12 mouse cellular contexts compared by ENCODE assay signal in the genomic region with DNA sequence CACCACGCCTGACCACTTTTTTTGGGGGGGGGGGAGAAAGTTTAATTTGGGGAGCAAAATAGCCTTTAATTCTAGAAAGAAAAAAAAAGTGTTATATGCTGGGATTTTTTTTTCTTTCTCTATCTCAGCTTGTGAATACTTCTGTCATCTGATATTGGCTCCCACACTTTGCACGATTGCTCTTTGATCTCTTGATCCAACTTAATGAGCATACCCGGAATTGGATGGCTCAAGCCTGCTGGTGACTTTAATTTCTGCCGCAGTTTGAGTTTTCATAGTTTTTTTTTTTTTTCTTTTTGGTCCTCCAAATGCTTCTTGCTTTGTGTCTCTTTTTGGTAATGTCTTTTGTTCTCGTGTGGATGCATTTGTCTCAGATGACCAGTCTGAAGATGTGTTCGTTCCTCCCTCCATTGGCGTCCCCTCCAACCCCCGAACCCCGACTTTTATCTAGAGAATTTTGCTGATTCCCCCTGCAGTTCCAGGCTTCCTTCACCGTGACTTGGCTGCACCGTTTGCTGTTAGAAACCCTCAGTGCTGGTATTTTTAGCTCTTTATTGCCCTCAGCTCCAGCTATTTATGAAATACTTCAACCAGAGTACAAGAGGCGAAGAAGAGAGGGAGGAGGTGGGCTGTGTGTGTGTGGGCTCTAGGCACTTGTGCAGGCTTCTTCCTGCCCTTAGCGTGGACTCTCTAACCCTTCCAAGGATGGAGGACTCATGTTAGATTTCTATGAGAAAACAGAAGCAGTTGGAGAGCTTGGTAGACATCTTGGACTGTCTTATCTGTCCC. TPM values are rescaled to one million over a fixed set of nuclear protein-coding genes. Genes with fewer than 3 reads are reported as not detected.
DNase-seq lines count a peak whose midpoint lies in the region; ATAC-seq lines count a peak whose summit lies in the region.
"Had no signal": no experiment of that assay in that cellular context is flagged by ENCODE, and none has a peak within 500 bp of the region (broad histone marks: within the 10 kb centered on the region; RNA-seq: fewer than 3 reads in every experiment).

No protein-coding gene starts in this region.

- intact Hi-C loops in heart, postnatal 14 days (cut with DNase I) = no loop called here

- WGBS in heart, embryonic 14.5 days = 28% methylated on average over 13 of the region's 13 CpGs
- WGBS in lung, embryonic 15.5 days = 19% methylated on average over 13 of the region's 13 CpGs
- WGBS in intestine, embryonic 15.5 days = 32% methylated on average over 13 of the region's 13 CpGs
- WGBS in stomach, embryonic 15.5 days = 37% methylated on average over 13 of the region's 13 CpGs

- H3K27me3 ChIP-seq in heart, embryonic 14.5 days (ENCODE audit: control insufficient read depth, insufficient read depth, low read length) = no peaks in the 10 kb centered on the region
- no peaks in the 10 kb centered on the region for H3K27me3 ChIP-seq in lung, embryonic 15.5 days
- no peaks in the 10 kb centered on the region for H3K27me3 ChIP-seq in intestine, embryonic 15.5 days (replicated peaks)
- H3K27me3 ChIP-seq in stomach, embryonic 15.5 days (replicated peaks) = no peaks in the 10 kb centered on the region
- H3K27me3 ChIP-seq: forebrain, embryonic 13.5 days had no signal

- DNase-seq in heart, postnatal 14 days = no peak
- DNase-seq in lung, postnatal 14 days = no peak
- DNase-seq in urinary bladder, postnatal 25 days (ENCODE audit: low spot score) = no peak
- no peak for DNase-seq in layer of hippocampus, postnatal 14 days (ENCODE audit: low spot score in 2 of 2)
- DNase-seq: thymus, adult 2 months had no signal

- no peaks in the 10 kb centered on the region for H3K9me3 ChIP-seq in heart, embryonic 14.5 days (ENCODE audit: control insufficient read depth, low read length)
- H3K9me3 ChIP-seq in lung, embryonic 15.5 days = no peaks in the 10 kb centered on the region
- no peaks in the 10 kb centered on the region for H3K9me3 ChIP-seq in intestine, embryonic 15.5 days
- no peaks in the 10 kb centered on the region for H3K9me3 ChIP-seq in stomach, embryonic 15.5 days
- H3K9me3 ChIP-seq: forebrain, embryonic 13.5 days; hindbrain, embryonic 10.5 days had no signal

- peak overlapping the region; percentile 56 for H3K4me2 ChIP-seq in heart, embryonic 14.5 days (ENCODE audit: low read length)
- 0 out of 2 replicates have a peak overlapping the region, but pooled peaks have one; percentile 7 for H3K4me2 ChIP-seq in lung, embryonic 15.5 days
- H3K4me2 ChIP-seq in intestine, embryonic 15.5 days (replicated peaks) = peak overlapping the region; percentile 33
- H3K4me2 ChIP-seq in stomach, embryonic 15.5 days = no peak overlapping the region
- H3K4me2 ChIP-seq: forebrain, embryonic 13.5 days had no signal

- peaks cover 23 to 41% of the 10 kb centered on the region in 2 experiments for H3K4me1 ChIP-seq in heart, embryonic 14.5 days (ENCODE audit: control insufficient read depth in 2 of 2, insufficient read depth in 2 of 2, low read length in 2 of 2)
- H3K4me1 ChIP-seq in lung, embryonic 15.5 days = peaks cover 44% of the 10 kb centered on the region
- H3K4me1 ChIP-seq in intestine, embryonic 15.5 days (replicated peaks) = peaks cover 30% of the 10 kb centered on the region
- H3K4me1 ChIP-seq in stomach, embryonic 15.5 days = peaks cover 15% of the 10 kb centered on the region
- H3K4me1 ChIP-seq: forebrain, embryonic 13.5 days had no signal

- H3K9ac ChIP-seq in heart, embryonic 14.5 days (ENCODE audit: low read length) = peak overlapping the region; percentile 54
- no peak overlapping the region for H3K9ac ChIP-seq in lung, embryonic 15.5 days
- no peak overlapping the region for H3K9ac ChIP-seq in intestine, embryonic 15.5 days
- H3K9ac ChIP-seq in stomach, embryonic 15.5 days = no peak overlapping the region
- H3K9ac ChIP-seq: forebrain, embryonic 13.5 days had no signal

- no peak for ATAC-seq in heart, embryonic 14.5 days (ENCODE audit: insufficient number of reproducible peaks, insufficient read depth, low FRiP score, low read depth)
- peak; percentile 66 for ATAC-seq in lung, embryonic 15.5 days (ENCODE audit: borderline replicate concordance, extremely low read depth, low FRiP score, low TSS enrichment)
- peak; percentile 26; the same call in 1 of the 2 replicates for ATAC-seq in intestine, embryonic 15.5 days
- no peak for ATAC-seq in stomach, embryonic 15.5 days (ENCODE audit: insufficient read depth, low FRiP score, low read depth)
- ATAC-seq: forebrain, embryonic 13.5 days had no signal

- peak overlapping the region; percentile 79 to 80 for H3K27ac ChIP-seq in heart, embryonic 14.5 days (replicated peaks in 1 of 2; ENCODE audit: control insufficient read depth in 1 of 2, insufficient read depth in 1 of 2, low read depth in 2 of 2, low read length in 2 of 2)
- peak overlapping the region; percentile 79 for H3K27ac ChIP-seq in lung, embryonic 15.5 days
- H3K27ac ChIP-seq in intestine, embryonic 15.5 days = peak overlapping the region; percentile 84
- H3K27ac ChIP-seq in stomach, embryonic 15.5 days = peak overlapping the region; percentile 69
- H3K27ac ChIP-seq: forebrain, embryonic 13.5 days had no signal

- H3K4me3 ChIP-seq in heart, embryonic 14.5 days (ENCODE audit: control insufficient read depth in 1 of 2, insufficient read depth in 1 of 2, low read depth in 1 of 2, low read length in 2 of 2) = peak overlapping the region in 1 of 2 experiments; percentile 4; a peak in 1 of 4 replicates
- no peak overlapping the region for H3K4me3 ChIP-seq in lung, embryonic 15.5 days
- H3K4me3 ChIP-seq in intestine, embryonic 15.5 days (replicated peaks) = no peak overlapping the region
- H3K4me3 ChIP-seq in stomach, embryonic 15.5 days (replicated peaks) = no peak overlapping the region
- H3K4me3 ChIP-seq: forebrain, embryonic 13.5 days; hindbrain, embryonic 10.5 days; myocyte had no signal

- no peaks in the 10 kb centered on the region for H3K36me3 ChIP-seq in heart, embryonic 14.5 days (ENCODE audit: control insufficient read depth, insufficient read depth, low read length)
- no peaks in the 10 kb centered on the region for H3K36me3 ChIP-seq in lung, embryonic 15.5 days
- no peaks in the 10 kb centered on the region for H3K36me3 ChIP-seq in intestine, embryonic 15.5 days
- H3K36me3 ChIP-seq in stomach, embryonic 15.5 days = no peaks in the 10 kb centered on the region
- H3K36me3 ChIP-seq: hindbrain, embryonic 10.5 days had no signal

RNA-seq across cellular contexts. Expression of a gene that starts 46.2 kb away (rescaled TPM):
- polyA plus RNA-seq in heart, embryonic 14.5 days (2014; fragmentation: Nextera tagmentation; extraction: Ambion mirVana) = 35.9 and 37.2 TPM in 2 replicates
- 10 to 100 TPM; 38.9 to 39.7 TPM for total RNA-seq in heart, postnatal 14 days (2021)
- polyA plus RNA-seq in lung, embryonic 15.5 days (2015; fragmentation: Nextera tagmentation; extraction: Ambion mirVana) = 39.5 and 44.0 TPM in 2 replicates
- 50.4 and 53.8 TPM in 2 replicates for polyA plus RNA-seq in intestine, embryonic 15.5 days (2015; fragmentation: Nextera tagmentation; extraction: Ambion mirVana)
- polyA plus RNA-seq in stomach, embryonic 15.5 days (2015; fragmentation: Nextera tagmentation; extraction: Ambion mirVana) = 37.8 and 43.3 TPM in 2 replicates
- 10 to 100 TPM; 22.5 to 29.5 TPM for total RNA-seq in layer of hippocampus, postnatal 14 days (2021)

Comparison
In these comparisons a context has a peak if more than half of its experiments do, and no peak if none do; other contexts are left out.
1. ATAC-seq: peak in lung, embryonic 15.5 days (single experiment) and intestine, embryonic 15.5 days (single experiment); none in heart, embryonic 14.5 days (single experiment) and stomach, embryonic 15.5 days (single experiment).
2. Peak in every context shown above with its lines, with median percentiles within 50 percentile points of each other: H3K27ac ChIP-seq.